Mouse (Mus musculus): ENCODE measurements around the gene Cntrl. TPM values are rescaled to one million over a fixed set of nuclear protein-coding genes. Genes with fewer than 3 reads are reported as not detected.
A peak's percentile ranks its signal among the peaks of the same experiment; 100 is the strongest.

Cntrl gene
- total RNA-seq, 2 experiments from 2014 or later, result 8.0 to 8.3 TPM

GRCm38 (mm10) chr2:35165416-35165815 lies 56.1 kb downstream of the Cntrl start:
- intact Hi-C loops (cut with DNase I), result no loop called here
- no peak for DNase-seq (ENCODE audit: low spot score in 2 of 2)

DNA sequence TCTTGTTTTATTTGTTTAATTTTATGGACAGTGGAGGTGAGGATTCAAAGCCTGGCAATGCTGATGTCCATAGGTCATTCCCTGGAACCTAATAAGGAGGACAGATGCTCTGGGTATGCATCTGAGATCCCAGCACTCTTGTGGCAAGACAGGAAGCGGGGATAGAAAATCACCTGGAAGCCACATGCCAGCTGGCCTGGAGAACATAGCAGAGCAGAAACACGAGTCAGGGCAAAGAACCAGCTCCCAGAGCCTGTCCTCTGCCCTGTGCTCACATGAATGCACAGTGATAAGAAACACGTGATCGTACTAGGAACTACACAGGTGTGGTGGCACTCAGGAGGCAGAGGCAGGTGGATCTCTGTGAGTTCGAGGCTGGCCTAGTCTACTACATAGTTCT lies 57.5 kb downstream of the Cntrl start:
- intact Hi-C loops (cut with DNase I), result no loop called here
- no peak for DNase-seq (ENCODE audit: low spot score in 2 of 2)

- intact Hi-C loops (cut with DNase I), result no loop called here
- DNase-seq (ENCODE audit: low spot score in 2 of 2), result no peak
These were observed 60.2 kb downstream of the Cntrl start for GRCm38 (mm10) chr2:35169452-35169851.

DNA sequence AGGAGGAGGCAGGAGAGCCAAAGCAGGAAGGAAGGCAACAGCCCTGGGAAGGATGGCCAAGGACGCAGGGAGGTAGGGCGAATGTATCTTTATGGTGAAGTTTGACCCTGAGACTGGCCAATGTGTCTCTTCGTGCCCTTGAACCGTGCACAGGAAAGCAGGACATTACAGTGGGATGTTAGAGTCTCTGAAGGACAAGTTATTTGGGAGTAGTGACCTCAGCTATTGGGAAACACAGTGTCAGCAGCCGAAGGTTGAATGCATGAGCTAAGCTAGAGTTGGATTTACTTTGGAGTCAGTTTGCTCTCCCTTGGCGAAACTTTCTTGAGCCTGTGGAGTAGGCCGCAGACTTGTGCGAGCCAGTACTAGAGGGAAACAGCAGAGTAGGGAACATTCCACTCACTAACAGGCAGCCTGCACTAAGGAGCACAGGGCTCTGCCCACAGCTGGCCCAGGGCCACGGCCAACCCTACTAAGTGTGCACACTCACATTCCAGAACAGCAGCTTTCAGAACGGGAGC lies 62.1 kb downstream of the Cntrl start:
- intact Hi-C loops (cut with DNase I), result no loop called here
- DNase-seq (ENCODE audit: low spot score in 2 of 2), result no peak

DNA sequence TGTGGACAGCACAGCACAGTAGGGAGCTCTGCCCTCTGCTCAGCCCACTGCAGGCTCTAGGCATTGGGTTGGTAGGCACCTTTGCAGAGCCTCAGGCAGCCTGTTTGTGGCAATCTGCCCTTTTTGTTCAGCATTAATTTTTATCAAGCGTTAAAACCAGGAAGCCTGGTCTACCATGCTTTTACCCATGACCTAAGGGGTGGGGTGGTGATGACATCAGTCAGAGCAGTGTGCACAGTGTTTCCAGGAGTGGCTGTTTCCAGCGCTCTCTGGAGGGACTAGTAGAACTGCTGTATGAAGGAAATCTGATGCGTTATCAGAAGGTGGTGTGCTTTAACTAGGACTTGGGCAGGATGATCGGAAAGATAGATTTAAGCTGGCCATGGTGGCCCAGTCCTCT lies 63.0 kb downstream of the Cntrl start:
- intact Hi-C loops (cut with DNase I), result no loop called here
- DNase-seq (ENCODE audit: low spot score in 2 of 2), result no peak

- no peak for DNase-seq (ENCODE audit: low spot score in 2 of 2)
- intact Hi-C loops (cut with DNase I), result no loop called here
These were observed 64.4 kb downstream of the Cntrl start for GRCm38 (mm10) chr2:35173666-35174065.

- intact Hi-C loops (cut with DNase I), result no loop called here
These were observed 64.8 kb downstream of the Cntrl start for GRCm38 (mm10) chr2:35174100-35174499.

GRCm38 (mm10) chr2:35175281-35176065 lies 66.2 kb downstream of the Cntrl start:
- no peak for DNase-seq (ENCODE audit: low spot score in 2 of 2)
- intact Hi-C loops (cut with DNase I), result no loop called here

More at GRCm38 (mm10) chr2:35174100-35174499, 64.8 kb downstream of the Cntrl start:
- no peak for DNase-seq (ENCODE audit: low spot score in 2 of 2)

DNA sequence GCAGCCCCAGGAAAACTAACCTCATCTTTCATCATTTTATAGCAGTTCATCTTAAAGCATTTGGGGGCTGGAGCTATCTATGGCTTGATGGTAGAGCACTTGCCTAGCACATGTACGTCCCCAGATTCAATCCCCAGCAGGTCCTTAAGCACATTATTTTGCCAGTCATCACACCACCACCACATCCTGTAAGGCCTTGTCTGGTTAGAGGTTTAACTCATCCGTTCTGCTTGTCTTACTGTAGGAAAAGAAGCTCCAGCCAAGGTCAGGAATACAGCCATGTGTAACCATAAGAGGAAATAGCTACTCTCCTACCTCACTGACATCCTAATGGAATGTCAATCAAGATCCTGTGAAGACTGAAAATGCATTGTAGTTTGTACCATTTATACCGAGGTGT lies 68.9 kb downstream of the Cntrl start:
- intact Hi-C loops (cut with DNase I), result no loop called here
- DNase-seq (ENCODE audit: low spot score in 2 of 2), result no peak

DNA sequence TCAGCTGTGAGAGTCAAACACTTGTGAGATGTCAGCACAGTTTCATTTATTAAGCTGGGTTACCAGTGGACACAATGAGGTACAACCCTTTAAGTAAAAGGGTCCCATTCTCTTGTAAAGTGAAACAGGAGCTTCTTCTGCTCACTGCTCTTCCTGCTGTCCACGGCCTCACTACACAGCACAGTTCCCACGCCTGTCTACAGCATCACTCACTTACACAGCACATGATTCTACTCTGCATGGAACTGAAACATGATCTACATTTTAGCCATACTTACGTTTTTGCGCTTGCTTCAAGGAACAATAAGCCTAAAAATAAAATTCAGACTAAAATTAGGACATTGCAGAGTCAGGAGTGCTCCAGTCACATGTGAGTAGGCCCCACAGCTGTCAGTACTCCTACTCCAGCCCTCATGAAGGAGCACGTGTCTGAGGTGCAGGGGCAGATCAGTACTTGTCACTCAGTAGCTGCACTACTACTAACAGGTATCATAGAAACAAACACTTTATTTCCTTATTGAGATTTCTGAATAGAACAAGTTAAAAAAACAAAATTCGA lies 73.9 kb downstream of the Cntrl start:
- intact Hi-C loops (cut with DNase I), result no loop called here
- DNase-seq (ENCODE audit: low spot score in 2 of 2), result peak in 1 of 2 experiments; percentile 37

DNA sequence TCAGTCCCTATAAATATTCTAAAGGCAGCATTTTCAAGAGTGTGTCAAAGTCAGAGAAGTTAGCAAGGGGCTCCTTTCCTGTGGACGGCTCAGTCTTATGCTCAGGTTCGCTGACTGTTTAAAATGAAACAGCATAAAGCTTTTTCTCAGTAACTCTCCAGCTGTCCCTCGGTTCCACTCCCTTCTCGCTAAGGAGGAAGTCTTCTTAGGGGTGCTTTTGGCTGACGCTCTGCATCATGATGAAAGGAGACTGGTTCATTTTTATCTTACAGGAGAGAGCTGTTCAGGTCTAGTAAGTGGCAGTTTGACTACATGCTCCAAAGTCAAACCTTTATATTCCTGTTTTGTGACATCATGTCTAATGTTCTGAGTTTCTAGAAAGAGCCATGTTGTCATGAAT lies 79.6 kb downstream of the Cntrl start:
- intact Hi-C loops (cut with DNase I), result no loop called here
- no peak for DNase-seq (ENCODE audit: low spot score in 2 of 2)

GRCm38 (mm10) chr2:35193976-35194375 lies 84.7 kb downstream of the Cntrl start:
- DNase-seq (ENCODE audit: low spot score in 2 of 2), result no peak
- intact Hi-C loops (cut with DNase I), result no loop called here

DNA sequence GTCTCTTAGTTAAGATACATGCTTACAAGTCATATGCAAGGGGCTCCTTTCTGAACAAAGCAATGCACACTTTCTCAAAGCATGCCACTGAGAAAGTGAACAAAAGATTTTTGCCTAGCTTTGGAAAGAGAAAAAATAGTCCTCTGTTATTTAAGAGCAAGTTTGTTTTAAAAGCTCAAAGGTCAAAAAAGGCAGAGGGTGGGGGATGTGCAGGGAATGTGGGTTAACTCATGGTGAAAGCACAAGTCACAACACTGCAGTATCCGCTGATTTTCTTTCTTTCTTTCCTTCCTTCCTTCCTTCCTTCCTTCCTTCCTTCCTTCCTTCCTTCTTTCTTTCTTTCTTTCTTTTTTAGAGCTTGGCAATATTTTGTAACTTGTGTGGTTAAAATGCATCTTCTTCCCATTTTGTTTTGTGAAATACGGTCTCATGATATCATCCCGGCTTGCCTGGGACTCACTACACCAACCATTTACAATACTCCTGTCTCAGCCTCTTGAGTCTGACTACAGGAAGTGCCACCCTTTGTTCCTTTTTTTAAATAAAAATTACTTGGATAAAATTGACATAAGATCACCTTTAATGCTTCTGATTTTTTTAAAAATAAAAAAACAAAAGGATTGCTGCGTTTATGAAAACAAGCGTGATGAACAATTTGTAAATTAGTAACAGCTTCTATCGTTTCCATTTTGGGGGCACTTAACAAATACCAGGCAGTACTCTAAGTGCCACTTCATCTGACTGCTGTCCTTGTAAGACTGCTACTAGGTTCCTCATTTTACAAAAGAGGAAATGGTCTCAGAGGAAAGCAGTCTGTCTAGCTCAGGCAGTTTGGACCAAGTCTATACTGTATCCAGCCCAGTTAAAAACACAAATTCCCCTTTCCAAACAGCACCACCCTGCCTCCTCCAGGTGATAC lies 86.6 kb downstream of the Cntrl start:
- intact Hi-C loops (cut with DNase I), result no loop called here
- no peak for DNase-seq (ENCODE audit: low spot score in 2 of 2)

DNA sequence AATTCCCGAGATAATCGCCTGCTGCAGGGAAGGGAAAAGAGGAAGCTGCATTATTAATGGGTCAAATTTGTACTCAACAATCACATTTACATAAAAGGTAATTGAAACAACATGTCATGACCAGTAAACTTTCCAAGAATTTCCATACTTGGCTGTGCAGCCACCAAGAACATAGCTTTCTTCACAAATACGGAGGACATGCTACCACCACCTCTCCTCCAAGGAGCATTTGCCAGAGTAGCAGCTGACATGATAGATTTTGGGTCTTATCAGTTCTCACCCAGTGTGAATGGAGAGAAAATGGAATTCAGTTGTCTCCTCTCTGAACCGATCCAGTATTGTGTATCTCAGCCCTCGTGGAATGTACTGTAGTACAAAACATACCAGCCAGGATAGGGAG lies 90.2 kb downstream of the Cntrl start:
- intact Hi-C loops (cut with DNase I), result no loop called here
- DNase-seq (ENCODE audit: low spot score in 2 of 2), result no peak

- intact Hi-C loops (cut with DNase I), result no loop called here
These were observed 90.9 kb downstream of the Cntrl start for GRCm38 (mm10) chr2:35199971-35200897.

GRCm38 (mm10) chr2:35200898-35201668 lies 91.8 kb downstream of the Cntrl start, which contains the start of gene Rab14:
TSS of gene Rab14 (minus strand) at chr2:35201120.
- intact Hi-C loops (cut with DNase I), result no loop called here
- DNase-seq (ENCODE audit: low spot score in 2 of 2), result peak; percentile 99 to 100

More at GRCm38 (mm10) chr2:35199971-35200897, 90.9 kb downstream of the Cntrl start:
- peak in 1 of 2 experiments; percentile 43 for DNase-seq (ENCODE audit: low spot score in 2 of 2)

DNA sequence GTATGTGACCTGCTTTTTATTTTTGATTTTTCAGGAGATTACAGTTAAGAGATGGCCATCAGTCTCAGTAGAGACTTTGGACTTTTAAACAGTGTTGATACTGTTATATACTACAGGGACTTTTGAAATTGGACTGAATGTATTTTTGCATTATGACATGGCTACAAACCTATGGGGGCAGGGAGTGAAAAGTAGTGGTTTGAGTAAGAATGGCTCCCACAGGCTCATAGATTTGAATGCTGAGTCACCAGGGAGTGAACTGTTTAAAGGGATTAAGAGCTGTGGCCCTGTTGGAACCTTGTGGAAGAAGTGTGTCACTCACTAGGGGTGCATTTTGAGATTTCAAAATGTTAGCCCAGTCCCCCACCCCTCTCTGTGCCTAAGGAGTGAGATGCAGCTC lies 94.4 kb downstream of the Cntrl start:
- DNase-seq (ENCODE audit: low spot score in 2 of 2), result no peak
- intact Hi-C loops (cut with DNase I), result no loop called here

- no peak for DNase-seq (ENCODE audit: low spot score in 2 of 2)
- intact Hi-C loops (cut with DNase I), result no loop called here
These were observed 97.5 kb downstream of the Cntrl start for GRCm38 (mm10) chr2:35206761-35207160.
